Mouse (Mus musculus) forebrain, embryonic 14.5 days (tissue): Measurements from ENCODE around the gene Tmem119. TPM values are rescaled to one million over a fixed set of nuclear protein-coding genes. Genes with fewer than 3 reads are reported as not detected.

ENCODE experiments used
- ATAC-seq: fragments of 200-750 bp; cut with Nextera tagmentation; 2 replicates; pipeline ENCODE4 v1.8.0; 2017; ENCODE audit warnings: mild to moderate bottlenecking, moderate library complexity
- DNase-seq: peaks from one replicate; pipeline ENCODE4 v3.0.0-alpha.2; 2015; ENCODE audit warnings: low spot score
- H3K27ac ChIP-seq: fragments of 300-500 bp; sonication (generic); 2 replicates; pipeline ENCODE4 v1.5.1; 2014; ENCODE audit warnings: low read depth, mild to moderate bottlenecking, control low read depth, low read length, moderate library complexity
- H3K27me3 ChIP-seq: fragments of 300-500 bp; sonication (generic); replicated peaks from 2 replicates; pipeline ENCODE4 v1.6.1; 2014; ENCODE audit warnings: low read length, control low read depth, mixed read lengths; ENCODE audit not compliant: control insufficient read depth, insufficient read depth
- H3K36me3 ChIP-seq: fragments of 300-500 bp; sonication (generic); 2 replicates; pipeline ENCODE4 v1.6.1; 2014; ENCODE audit warnings: low read length, control low read depth; ENCODE audit not compliant: control insufficient read depth, insufficient read depth
- H3K4me1 ChIP-seq: fragments of 300-500 bp; sonication (generic); 2 replicates; pipeline ENCODE4 v1.6.1; 2014; ENCODE audit warnings: antibody characterized with exemption, low read length, control low read depth; ENCODE audit not compliant: control insufficient read depth, insufficient read depth
- H3K4me2 ChIP-seq: fragments of 300-500 bp; sonication (generic); 2 replicates; pipeline ENCODE4 v1.6.1; 2014; ENCODE audit warnings: mild to moderate bottlenecking, control low read depth, low read length
- H3K4me3 ChIP-seq: fragments of 300-500 bp; sonication (generic); 2 replicates; pipeline ENCODE4 v1.5.1; 2014; ENCODE audit warnings: low read depth, low read length, control low read depth
- H3K9ac ChIP-seq: fragments of 300-500 bp; sonication (generic); 2 replicates; pipeline ENCODE4 v1.6.1; 2014; ENCODE audit warnings: mild to moderate bottlenecking, low read length, control low read depth, moderate library complexity
- H3K9me3 ChIP-seq: fragments of 300-500 bp; sonication (generic); replicated peaks from 2 replicates; pipeline ENCODE4 v1.6.1; 2016; ENCODE audit warnings: low read length, control low read depth, mixed read lengths; ENCODE audit not compliant: control insufficient read depth
- WGBS: fragments of 180-500 bp; shearing (Covaris S2); extraction: QIAGEN DNeasy Blood & Tissue Kit; methylation state at CpG from one replicate; pipeline ENCODE4 v1.1.7; 2014; 5-methylcytosine and 5-hydroxymethylcytosine counted together
- polyA plus RNA-seq: library from polyadenylated mRNA; unstranded; fragments of >200 nt; fragmentation: Nextera tagmentation; extraction: Ambion mirVana; gene quantifications from 2 replicates; pipeline ENCODE4 v1.2.1, GENCODE M21; 2014

Tmem119 gene
- polyA plus RNA-seq, 1 experiment from 2014 or later = 3.3 TPM

DNA sequence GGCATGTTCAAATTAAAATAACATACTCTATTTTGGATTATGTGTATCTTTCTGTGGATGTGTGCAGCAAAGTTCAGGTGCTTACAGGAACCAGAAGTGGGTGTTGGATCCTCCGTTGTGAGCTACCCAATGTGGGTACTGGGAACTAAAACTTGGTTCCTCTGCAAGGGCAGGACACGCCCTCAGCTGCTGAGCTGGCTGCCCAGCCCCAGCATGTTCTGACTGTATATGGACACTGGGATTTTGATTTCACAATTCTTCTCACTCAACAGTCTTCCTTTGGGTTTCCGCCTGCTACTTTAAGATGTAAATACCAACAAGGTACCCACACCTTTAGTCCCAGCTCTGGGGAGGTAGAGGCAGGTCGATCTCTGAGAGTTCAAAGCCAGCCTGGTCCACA is 40.1 kb upstream of the Tmem119 start:
- Histone ChIP-seq H3K9ac (no peak overlapping the region), H3K9me3 (no peaks in the 10 kb centered on the region), H3K4me3 (no peak overlapping the region), H3K27me3 (no peaks in the 10 kb centered on the region), H3K36me3 (peaks cover 49% of the 10 kb centered on the region), H3K4me1 (no peaks in the 10 kb centered on the region), H3K4me2 (no peak overlapping the region), H3K27ac (no peak overlapping the region)
- WGBS = 97% methylated on average over 4 of the region's 4 CpGs
- no peak for ATAC-seq
- no peak for DNase-seq

DNA sequence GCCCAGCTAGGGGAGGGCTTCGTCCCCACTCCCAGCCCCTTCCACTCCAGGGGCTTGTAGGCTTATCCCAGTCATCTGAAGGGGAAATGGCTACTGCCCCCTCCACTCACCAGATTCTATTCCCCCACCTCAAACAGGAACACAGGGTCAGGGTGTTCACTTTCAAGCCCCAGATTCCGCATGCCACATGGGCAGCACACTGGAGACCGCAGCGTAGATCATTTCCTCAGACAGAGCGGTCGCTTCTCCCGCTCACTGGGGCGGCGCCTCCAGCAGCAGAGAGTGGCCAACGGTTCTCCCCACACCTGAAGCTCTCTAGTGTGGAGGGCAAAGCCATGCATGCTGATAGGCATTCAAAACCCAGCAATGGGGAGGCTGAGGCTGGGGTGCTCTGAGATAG is 36.6 kb upstream of the Tmem119 start:
- no peak overlapping the region for H3K4me3 ChIP-seq
- WGBS = 90% methylated on average over 10 of the region's 10 CpGs
- no peaks in the 10 kb centered on the region for H3K27me3 ChIP-seq
- ATAC-seq = no peak
- H3K27ac ChIP-seq = no peak overlapping the region
- peaks cover 16% of the 10 kb centered on the region; the same call in 1 of the 2 replicates for H3K36me3 ChIP-seq
- H3K4me1 ChIP-seq = no peaks in the 10 kb centered on the region
- no peak for DNase-seq
- H3K4me2 ChIP-seq = no peak overlapping the region
- H3K9ac ChIP-seq = no peak overlapping the region
- no peaks in the 10 kb centered on the region for H3K9me3 ChIP-seq

DNA sequence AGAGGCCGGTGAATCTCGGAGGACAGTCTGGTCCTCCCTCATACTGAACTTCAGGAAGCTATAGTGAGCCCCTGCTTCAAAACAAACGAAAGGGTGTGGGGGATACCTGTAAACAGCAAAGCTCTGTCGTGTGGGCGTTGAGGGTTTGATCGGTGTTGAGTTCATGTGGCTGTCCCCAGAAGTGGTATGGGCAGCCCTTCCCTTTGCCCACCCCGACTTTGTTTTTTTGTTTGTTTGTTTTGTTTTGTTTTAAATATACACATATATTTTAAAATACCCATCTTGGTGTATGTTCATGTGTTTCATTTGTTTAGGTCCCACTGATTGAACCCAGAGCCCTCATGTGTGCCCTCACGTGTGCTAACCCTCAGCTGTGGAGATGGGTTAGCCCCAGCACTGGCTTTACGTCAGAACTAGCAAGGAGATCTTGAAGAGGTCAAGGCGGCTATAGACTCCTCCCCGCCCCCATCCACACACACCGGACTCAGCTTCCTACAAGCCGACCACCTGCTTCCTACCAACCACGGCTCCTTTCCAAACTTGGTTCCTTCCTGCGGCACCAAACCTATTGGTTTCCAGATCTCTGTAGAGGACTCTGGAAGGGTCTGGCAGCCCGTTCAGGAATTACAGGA is 33.1 kb upstream of the Tmem119 start:
- no peak overlapping the region for H3K4me3 ChIP-seq
- DNase-seq = no peak
- WGBS = 78% methylated on average over 16 of the region's 16 CpGs
- H3K27ac ChIP-seq = no peak overlapping the region
- no peak for ATAC-seq
- no peak overlapping the region for H3K4me2 ChIP-seq
- no peaks in the 10 kb centered on the region for H3K27me3 ChIP-seq
- no peaks in the 10 kb centered on the region for H3K4me1 ChIP-seq
- H3K9ac ChIP-seq = no peak overlapping the region
- H3K36me3 ChIP-seq = no peaks in the 10 kb centered on the region
- H3K9me3 ChIP-seq = no peaks in the 10 kb centered on the region

DNA sequence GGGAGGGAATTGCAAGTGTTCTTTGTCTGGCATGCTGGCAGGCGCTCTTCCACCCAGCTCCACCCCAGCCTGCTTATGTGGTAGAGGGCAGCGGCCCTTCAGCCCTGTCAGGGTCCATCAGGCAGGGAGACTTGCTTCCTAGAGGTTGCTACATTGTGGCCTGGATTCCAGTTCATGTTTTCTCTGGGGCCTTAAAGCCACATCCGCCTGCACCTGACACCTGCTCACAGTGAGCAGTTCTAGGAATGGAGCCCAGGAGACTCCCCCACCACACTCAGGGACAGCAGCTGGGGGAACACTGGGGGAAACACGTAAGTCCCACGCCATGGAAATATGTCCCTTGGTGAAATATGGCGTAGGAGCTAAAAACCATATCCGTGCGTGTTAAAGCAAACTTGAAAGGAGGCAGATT is 32.2 kb upstream of the Tmem119 start, which contains the start of gene Selplg:
Gene Selplg, minus strand, starts transcription at position 155 of the 412 bp plus-strand sequence.
- no peak within 1 kb of the TSS for H3K4me2 ChIP-seq
- H3K27ac ChIP-seq = no peak within 1 kb of the TSS
- H3K9me3 ChIP-seq = no peaks in the 10 kb centered on the region
- 46% methylated on average over 8 of the region's 8 CpGs for WGBS
- H3K4me1 ChIP-seq = no peaks in the 10 kb centered on the region
- H3K4me3 ChIP-seq = no peak within 1 kb of the TSS
- DNase-seq = no peak
- no peak within 1 kb of the TSS; the same call in 1 of the 2 replicates for H3K9ac ChIP-seq
- no peak for ATAC-seq
- no peaks in the 10 kb centered on the region for H3K36me3 ChIP-seq
- H3K27me3 ChIP-seq = no peaks in the 10 kb centered on the region

DNA sequence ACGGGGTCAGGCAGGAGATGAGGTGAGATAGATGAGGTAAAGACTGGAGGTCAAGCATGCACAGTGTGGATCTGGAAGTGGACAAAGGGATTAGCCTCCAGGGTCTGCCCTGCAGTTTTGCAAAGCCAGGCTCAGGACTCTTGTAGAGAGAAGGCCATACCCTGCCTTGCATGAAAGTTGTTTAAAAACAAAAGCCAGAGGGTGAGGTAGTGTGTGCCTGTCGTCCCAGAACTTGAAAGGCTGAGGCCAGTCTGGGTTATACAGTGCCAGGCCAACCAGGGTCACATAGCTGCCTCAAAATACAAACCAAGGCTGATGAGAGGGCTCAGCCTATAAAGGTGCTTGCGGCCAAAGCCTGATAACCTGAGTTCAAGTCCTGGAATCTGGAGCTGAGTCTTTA is 31.4 kb upstream of the Tmem119 start:
- 67% methylated on average over 3 of the region's 3 CpGs for WGBS

DNA sequence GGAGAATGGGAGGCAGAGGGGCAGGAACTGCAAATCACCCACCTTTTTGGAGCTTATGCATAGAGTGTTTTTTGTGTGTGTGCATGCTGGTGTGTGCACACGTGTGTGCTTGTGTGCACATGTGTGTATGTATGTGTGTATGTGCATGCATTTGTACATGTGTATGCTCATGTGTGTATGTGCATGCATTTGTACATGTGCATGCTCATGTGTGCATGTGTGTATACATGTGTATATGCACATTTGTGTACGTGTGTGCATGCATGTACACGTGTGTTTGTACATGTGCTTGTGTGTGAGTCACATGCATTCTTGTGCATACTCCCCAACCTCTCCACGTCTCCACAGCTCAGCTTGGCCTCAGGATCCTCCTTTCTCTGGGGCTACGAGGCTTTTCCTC is 30.5 kb upstream of the Tmem119 start:
- Histone ChIP-seq H3K9ac (no peak overlapping the region), H3K4me2 (no peak overlapping the region), H3K27me3 (no peaks in the 10 kb centered on the region), H3K27ac (no peak overlapping the region), H3K9me3 (no peaks in the 10 kb centered on the region), H3K4me3 (no peak overlapping the region), H3K4me1 (no peaks in the 10 kb centered on the region), H3K36me3 (no peaks in the 10 kb centered on the region)
- 92% methylated on average over 5 of the region's 5 CpGs for WGBS
- DNase-seq = no peak
- ATAC-seq = no peak

More for the DNA sequence above, 31.4 kb upstream of the Tmem119 start:
- Histone ChIP-seq H3K36me3 (no peaks in the 10 kb centered on the region), H3K4me2 (no peak overlapping the region), H3K27ac (no peak overlapping the region), H3K27me3 (no peaks in the 10 kb centered on the region), H3K9me3 (no peaks in the 10 kb centered on the region), H3K4me1 (no peaks in the 10 kb centered on the region), H3K4me3 (no peak overlapping the region), H3K9ac (no peak overlapping the region)
- DNase-seq (no peak), ATAC-seq (no peak)

DNA sequence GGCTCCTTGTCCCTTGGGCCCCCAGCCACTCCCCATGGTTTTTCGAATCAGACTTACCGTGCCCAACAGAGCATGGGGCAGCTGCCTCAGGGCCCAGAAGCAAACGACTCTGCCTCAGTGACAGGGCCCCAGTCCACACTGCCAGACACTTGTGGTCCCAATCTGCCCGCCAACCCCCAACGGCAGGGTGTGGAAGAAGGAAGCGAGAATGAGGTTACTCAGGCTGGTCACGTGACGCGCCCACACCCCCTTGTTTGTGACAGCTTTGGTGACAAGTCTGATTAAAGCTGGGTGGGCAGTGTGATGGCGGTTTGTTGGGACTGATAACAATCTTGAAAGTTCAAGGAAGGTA is 30.0 kb upstream of the Tmem119 start:
- Histone ChIP-seq H3K9ac (no peak overlapping the region), H3K36me3 (no peaks in the 10 kb centered on the region), H3K4me1 (no peaks in the 10 kb centered on the region), H3K27me3 (no peaks in the 10 kb centered on the region), H3K4me3 (no peak overlapping the region), H3K27ac (no peak overlapping the region), H3K4me2 (no peak overlapping the region), H3K9me3 (no peaks in the 10 kb centered on the region)
- DNase-seq (no peak), ATAC-seq (no peak)
- 73% methylated on average over 10 of the region's 10 CpGs for WGBS

DNA sequence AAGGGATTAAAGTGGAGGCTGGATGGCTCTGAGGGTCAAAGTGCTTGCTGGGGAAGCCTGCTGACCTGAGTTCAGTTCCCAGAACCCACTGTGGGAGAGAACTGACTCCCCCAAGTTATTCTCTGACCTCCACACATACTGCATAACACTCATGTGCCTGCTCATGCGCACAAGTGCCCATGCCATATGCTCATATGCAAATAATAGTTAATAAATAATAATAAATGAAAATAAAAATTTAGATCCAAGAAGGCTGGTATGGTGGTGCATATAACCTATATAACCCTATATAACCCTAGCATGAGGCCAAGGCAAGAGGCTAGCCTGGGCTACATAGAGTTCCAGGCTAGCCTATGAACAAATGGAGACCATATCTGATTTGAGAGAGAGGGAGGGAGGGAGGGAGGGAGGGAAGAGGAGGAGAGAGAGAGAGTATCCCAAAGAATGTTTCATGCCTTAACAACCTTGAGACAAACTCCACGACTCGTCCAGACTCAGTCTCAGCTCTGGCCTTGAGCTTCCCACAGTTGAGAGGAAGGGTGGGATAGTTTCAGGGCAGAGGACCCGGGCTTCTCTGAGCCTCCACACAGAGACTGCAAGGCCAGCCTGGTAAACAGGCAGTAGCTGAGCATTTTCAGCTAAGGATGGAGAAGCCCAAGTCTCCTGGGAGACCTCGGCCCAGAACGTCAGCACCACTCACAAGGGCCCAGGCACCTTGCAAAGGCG is 29.4 kb upstream of the Tmem119 start:
- ATAC-seq (no peak), DNase-seq (no peak)
- Histone ChIP-seq H3K9ac (no peak overlapping the region), H3K4me2 (no peak overlapping the region), H3K4me3 (no peak overlapping the region), H3K9me3 (no peaks in the 10 kb centered on the region), H3K27ac (no peak overlapping the region), H3K36me3 (no peaks in the 10 kb centered on the region), H3K27me3 (no peaks in the 10 kb centered on the region), H3K4me1 (no peaks in the 10 kb centered on the region)
- 82% methylated on average over 7 of the region's 7 CpGs for WGBS

DNA sequence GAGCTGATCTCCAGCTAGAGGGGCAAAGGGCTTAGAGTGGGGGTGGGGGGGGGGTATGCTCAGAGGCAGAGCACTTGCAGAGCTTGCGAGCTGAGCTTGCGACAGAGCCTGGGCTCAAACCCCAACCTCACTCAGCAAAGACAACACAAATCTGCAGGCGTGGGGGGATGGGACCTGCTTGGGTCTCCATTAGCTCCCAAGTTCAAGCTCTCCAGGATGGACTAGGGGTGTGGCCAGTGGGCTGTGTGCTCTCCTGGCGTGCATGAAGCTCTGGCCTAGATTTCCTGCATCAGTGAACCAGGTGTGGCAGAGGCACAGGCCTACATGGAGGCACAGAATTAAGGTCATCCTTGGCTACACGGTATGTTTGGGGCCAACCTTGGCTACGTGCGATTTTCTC is 28.2 kb upstream of the Tmem119 start:
- no peaks in the 10 kb centered on the region for H3K9me3 ChIP-seq
- no peak overlapping the region for H3K4me3 ChIP-seq
- no peaks in the 10 kb centered on the region for H3K36me3 ChIP-seq
- no peak for DNase-seq
- H3K9ac ChIP-seq = no peak overlapping the region
- no peak overlapping the region for H3K4me2 ChIP-seq
- no peak for ATAC-seq
- H3K27ac ChIP-seq = no peak overlapping the region
- H3K27me3 ChIP-seq = no peaks in the 10 kb centered on the region
- WGBS = 67% methylated on average over 7 of the region's 7 CpGs
- H3K4me1 ChIP-seq = no peaks in the 10 kb centered on the region
